Mouse (Mus musculus): ENCODE data around the gene Gm28374.
"Not testable (repeated sequence)": the region's sequence is repeated elsewhere in the genome, so short reads cannot be mapped to it uniquely, and the experiment has no call there.

Gm28374 gene

DNA sequence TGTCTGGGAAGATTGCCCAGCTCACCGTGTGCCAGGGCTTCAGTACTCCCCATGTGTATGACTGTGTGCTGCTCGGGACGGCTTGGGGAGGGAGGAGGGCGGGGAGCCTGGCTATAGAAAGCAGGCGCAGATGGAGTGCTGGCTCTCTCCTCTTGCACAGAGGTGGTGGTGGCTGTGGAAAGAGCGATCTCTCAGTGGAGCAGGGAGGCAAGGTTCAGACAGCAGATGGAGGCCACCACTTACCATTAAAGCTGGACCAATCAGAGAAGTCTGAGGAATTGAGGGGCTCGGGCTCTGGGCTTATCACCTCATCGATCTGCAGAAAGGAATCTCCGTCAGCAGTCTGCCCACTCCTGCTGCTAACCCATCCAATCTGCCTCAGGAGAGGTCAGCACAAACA lies at the start of gene Gm28374:
Gene Gm28374 (minus strand): TSS at position 101 of the 400 bp plus-strand sequence.
- DNase-seq (ENCODE audit: low spot score in 2 of 2): no peak

DNA sequence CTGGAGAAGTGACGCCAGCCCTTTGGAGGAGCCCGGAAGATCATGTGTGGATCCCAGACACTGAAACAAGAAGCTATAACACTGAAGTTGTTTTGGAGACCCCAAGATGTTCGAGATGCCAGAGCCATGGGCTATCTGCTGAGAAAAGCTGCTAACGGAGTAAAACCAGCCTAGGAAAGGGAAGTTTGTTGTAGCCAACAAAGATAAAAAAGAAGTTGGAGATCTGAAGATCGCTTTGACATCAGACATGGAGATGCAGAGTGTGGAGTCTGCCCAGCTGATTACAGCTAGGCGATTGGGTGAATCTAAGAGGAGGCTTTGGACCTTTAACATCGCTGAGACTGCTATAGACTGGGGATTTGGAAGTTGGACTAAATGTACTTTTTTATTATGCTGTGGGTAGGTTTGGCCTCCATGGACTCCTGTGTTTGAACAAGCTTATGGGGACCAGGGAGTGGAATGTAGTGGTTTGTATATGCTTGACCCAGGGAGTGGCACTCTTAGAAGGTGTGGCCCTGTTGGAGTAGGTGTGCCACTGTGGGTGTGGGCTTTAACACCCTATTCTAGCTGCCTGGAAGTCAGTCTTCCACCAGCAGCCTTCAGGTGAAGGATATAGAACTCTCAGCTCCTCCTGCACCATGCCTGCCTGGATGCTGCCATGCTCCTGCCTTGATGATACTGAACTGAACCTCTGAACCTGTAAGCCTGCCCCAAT lies 48.5 kb upstream of the Gm28374 start:
- not testable (repeated sequence) for DNase-seq (ENCODE audit: low spot score in 2 of 2)

DNA sequence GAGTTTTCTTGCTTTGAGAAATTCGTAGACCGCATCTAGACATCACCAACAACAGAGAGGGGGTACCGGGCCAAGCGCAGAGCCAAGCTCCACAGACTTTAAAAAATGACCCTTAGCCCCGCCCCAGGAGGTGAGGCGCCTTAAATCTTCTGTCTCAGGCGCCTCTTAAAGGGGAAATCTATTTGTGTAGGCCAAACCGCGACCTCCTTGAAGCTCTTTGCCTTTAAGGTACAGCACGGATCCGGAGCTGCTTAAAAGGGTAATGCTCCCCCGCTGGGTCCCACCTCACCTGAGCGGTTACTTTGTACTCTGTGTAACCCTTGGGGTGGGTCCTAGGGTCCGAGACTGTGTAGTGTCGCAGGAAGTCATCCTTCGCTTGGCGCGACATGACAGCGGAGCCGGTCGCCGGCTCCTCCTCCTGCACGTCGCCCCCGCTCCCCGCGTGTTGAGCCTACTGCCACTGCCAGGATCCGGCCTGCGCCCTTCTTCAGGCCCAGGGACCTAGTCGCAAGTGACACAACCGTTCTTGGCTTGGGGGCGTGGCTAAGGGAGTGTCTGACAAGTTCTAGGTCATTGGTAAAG lies 45.8 kb upstream of the Gm28374 start, which contains the start of gene Snx15:
Gene Snx15 (minus strand): TSS at position 545 of the 582 bp plus-strand sequence.
- peak; percentile 92 to 93 for DNase-seq (ENCODE audit: low spot score in 2 of 2)

DNA sequence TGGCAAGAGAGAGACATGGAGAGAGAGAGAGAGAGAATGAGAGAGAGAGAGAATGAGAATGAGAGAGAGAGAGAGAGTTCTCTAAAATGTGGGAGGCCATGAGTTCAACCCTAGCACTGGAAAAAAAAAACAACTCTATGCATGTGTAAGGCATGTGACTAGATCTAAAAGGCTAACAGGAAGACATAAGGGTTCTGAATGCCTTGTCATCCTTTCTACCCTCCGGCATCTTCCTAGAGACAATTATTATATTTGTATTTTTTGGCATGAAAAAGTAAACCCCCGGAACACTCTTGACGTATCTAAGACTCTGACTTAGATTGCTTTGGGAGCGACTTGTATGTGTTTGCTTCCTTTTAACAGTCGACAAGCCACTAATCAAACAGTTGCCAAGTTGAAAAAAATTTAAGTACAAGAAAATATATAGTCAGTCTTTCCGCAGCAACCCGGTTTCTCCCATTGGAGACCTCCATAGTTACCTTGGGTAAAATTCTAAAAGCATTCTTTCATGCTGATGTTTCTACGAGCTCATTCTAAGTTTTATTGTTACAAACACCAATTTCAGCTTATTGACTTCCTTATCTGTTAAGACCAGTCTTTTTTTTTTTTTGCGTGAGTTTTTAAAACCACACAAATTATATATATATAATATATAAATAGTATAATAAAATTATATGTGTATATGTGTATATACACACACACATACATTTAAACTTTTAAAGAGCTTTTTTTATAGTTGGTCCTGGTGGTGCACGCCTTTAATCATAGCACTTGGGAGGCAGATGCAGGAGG lies 44.9 kb upstream of the Gm28374 start:
- DNase-seq (ENCODE audit: low spot score in 2 of 2): no peak

GRCm38 (mm10) chr19:6126289-6126688 lies 44.2 kb upstream of the Gm28374 start:
- DNase-seq (ENCODE audit: low spot score in 2 of 2): no peak

DNA sequence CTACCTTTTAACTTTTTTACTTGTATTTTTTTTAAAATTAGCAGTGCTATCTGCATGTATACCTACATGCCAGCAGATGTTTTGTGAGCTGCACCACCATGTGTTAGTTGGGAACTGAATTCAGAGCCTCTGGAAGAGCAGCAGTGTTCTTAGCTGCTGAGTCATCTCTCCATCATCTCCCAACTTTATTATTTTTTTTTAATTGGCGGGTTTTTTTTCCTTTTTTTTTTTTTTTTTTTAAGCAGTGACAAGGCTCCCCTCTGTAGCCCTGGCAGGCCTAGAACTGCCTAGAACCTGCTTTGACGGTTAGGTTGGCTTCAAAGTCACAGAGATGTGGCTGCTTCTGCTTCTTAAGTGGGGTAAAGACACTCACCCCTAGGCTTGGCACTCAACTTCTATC lies 42.8 kb upstream of the Gm28374 start:
- no peak for DNase-seq (ENCODE audit: low spot score in 2 of 2)

GRCm38 (mm10) chr19:6123330-6123729 lies 41.3 kb upstream of the Gm28374 start:
- DNase-seq (ENCODE audit: low spot score in 2 of 2): no peak

GRCm38 (mm10) chr19:6121761-6122160 lies 39.7 kb upstream of the Gm28374 start:
- no peak for DNase-seq (ENCODE audit: low spot score in 2 of 2)

DNA sequence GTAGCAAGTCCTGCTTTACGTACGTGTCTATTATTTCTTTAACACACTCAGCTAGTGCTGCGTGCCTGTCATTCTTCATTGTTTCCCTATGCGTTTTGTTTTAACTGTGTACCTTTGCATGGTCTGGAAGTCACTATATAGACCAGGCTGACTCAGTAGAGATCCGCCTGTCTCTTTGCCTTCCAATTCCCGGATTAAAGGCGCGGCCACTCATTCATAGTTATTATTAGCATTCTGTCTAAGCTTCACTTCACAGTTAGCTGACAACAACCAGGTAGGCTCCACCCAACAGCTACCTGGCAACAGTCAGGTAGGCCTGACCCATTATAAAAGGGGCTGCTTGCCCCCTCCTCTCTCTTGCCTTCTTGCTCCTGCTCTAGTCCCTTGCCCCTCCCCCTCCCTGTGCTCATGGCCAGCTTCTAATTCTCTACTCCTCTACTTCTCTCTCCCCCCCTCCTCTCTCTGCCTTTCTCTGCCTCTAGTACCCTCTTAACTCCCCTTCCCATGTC lies 36.7 kb upstream of the Gm28374 start:
- no peak for DNase-seq (ENCODE audit: low spot score in 2 of 2)

DNA sequence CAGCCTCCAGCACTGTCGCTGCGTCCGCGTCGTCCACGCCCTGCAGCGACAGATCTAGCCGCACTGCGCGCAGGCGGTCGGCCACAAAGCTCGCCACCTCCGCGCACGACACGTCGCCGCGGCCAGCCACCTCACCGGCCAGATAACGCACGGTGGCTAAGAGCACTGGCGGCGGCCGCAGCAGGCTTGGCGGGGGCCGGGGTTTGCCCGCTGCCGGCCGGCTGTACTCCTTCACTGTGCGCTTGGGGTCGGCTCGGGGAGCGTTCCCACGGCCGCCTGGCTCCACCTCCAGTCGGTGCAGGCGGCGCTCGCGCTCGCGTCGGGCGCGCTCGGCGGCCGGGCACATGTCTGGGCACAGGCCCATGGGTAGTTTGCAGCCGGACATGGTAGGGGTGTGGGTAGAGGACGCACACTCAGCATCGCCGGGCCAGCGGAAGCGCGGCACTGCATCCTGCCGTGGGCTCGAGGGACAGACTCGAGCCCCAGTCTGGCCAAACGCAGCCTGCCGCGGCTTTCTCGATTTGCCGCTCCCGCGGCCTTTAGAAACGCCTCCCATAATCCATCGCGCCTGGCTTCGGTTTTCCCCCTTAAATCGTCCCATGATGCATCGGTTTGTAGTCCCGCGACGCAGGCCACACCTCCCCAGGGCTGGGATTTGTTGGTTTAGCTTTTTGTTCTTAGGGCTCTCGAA lies 36.1 kb upstream of the Gm28374 start, which contains the start of gene Sac3d1:
Gene Sac3d1 (minus strand): TSS at position 665 of the 691 bp plus-strand sequence.
- peak; percentile 84 to 88 for DNase-seq (ENCODE audit: low spot score in 2 of 2)

DNA sequence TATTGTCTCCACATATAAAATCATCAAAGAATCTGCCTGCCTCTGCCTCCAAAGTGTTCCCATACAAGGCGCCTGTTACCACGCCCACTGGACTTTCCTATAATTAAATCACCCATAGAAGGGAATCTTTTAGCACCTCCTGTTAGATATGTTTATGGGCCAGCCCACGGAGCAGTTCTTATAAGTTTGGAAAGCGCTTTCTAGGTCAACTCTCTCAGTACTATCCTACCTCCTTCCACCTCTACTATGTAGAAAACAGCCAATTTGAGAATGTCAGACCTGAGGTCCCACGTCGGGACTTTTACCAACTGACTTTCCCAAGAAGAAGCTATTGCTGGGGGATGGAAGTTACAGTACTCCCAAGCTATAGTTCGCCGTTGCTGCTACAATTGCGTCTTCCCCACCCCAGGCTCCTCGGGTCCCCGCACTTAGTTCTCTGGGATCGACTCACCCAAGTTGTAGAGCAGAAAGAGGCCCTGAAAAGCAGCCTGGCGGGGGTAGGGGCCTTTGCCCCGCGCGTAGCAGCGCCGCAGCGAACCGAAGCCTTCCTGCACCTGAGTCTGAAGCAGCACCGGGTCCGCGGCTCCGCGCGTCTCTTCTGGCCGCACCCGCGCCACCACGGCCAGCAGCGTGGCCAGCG lies 35.4 kb upstream of the Gm28374 start:
- DNase-seq (ENCODE audit: low spot score in 2 of 2): peak in 1 of 2 experiments; percentile 57

DNA sequence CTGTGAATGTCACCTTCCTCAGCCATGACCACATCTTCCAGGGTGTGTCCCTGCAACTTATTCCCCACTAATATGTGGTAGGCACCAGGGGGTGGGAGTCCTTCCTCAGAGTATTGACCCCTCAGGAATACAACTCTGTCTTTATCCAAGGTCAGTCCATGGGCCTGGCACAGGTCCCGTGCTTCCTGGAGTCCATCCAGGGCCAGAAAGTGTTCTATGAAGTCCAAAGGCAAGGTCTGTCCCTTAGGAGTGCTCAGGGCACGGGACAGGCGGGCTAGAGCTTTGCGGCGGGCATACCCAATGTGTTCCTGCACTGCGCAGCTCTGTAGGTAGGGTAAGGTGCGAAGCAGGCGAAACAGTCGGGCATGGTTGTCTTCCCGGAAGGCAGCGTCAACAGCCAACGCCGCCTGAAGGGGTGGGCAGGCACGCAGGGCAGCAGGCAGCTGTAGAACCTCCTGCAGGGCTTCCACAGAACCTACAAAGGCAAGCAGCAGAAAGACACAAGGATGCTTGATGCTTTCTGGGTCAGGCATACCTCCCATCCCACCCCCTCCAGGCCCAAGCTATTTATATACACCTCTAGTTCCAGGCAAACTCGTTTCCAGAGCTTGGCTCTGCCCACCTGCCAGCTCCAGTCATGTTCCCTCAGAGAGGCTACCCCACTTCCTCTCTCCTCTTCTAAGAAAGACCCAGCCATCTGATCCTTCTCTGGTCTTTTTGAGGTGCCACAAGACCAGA lies 34.2 kb upstream of the Gm28374 start:
- DNase-seq (ENCODE audit: low spot score in 2 of 2): no peak

- no peak for DNase-seq (ENCODE audit: low spot score in 2 of 2)
These were observed 31.1 kb upstream of the Gm28374 start for GRCm38 (mm10) chr19:6113116-6113515.

GRCm38 (mm10) chr19:6105586-6105985 lies 23.5 kb upstream of the Gm28374 start, which contains the start of gene Naaladl1:
TSS of gene Naaladl1 (plus strand) at chr19:6105782.
- DNase-seq (ENCODE audit: low spot score in 2 of 2): no peak

DNA sequence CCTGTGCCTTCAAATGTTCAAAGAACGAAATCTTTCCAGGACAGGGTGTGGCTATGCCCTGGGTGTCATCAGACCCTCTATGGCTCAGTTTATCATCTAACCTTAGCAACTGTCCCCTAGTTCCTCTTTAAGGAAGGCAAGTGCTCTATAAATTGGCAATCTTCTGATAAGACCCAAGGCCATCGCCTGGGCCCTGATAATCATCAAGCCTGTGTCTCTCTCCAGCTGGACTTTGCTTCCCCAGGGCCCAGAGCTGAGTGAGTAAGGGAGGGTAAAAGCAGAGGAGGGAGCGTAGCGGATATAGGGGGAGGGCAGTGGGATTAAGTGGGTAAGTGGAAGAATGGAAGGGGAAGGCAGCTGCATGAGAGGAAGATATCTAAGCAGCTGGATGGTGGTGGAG lies 22.4 kb upstream of the Gm28374 start:
- DNase-seq (ENCODE audit: low spot score in 2 of 2): no peak

GRCm38 (mm10) chr19:6102169-6102853 lies 20.3 kb upstream of the Gm28374 start:
- DNase-seq (ENCODE audit: low spot score in 2 of 2): no peak

GRCm38 (mm10) chr19:6101186-6101585 lies 19.1 kb upstream of the Gm28374 start:
- DNase-seq (ENCODE audit: low spot score in 2 of 2): no peak

- DNase-seq (ENCODE audit: low spot score in 2 of 2): no peak
These were observed 15.8 kb upstream of the Gm28374 start for GRCm38 (mm10) chr19:6097847-6098246.

DNA sequence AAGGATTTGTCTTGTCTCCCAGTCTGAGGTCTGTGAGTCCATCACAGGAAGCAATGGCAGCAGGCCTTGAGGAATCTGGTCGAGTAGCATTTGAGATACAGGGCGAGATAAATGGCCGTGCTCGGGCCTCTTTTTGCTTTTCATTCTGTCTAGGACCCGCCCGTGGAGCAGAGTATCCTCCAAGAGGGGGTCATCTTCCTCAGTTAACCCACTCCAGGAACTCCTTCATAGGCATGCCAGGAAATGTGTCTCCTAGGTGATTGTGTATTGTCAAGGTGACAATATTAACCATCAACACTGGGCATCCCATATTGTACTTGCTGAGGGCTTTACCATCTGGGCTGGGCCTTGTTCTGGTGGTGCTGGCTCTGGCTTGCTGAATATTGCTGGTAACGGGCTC lies 12.1 kb upstream of the Gm28374 start, which contains the start of gene AC131692.1:
Gene AC131692.1 (plus strand): TSS at position 301 of the 400 bp plus-strand sequence.
- DNase-seq (ENCODE audit: low spot score in 2 of 2): no peak

GRCm38 (mm10) chr19:6088841-6089240 lies 6.8 kb upstream of the Gm28374 start:
- no peak for DNase-seq (ENCODE audit: low spot score in 2 of 2)
